Comparison of ENCODE assay signal across 8 mouse cellular contexts in the genomic region with DNA sequence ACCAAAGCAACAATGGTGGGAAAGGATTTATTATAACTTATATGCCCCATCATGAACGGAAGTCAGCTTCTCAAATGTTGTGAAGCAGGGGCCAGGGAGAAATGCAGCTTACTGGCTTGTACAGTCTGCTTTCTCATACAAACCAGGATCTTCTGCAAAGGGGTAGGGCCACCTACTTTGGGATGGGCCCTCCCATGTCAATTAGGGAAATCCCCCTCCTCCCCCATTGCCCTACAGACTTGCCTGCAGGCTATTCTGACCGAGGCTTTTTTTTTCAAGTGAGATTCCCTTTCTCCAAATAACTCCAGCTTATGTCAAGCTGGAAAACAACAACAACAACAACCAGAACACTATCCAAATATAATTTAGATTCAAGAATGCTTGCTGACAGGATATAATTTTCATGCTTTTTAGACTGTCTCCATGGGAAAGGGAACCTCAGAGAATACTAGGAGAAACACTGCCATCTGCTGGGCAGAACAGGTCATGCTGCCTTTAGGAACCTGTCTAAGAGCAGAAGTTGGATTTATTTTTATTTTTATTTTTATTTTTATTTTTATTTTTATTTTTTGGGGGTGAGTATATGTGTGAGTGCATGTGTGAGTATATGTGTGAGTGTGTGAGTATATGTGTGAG. TPM values are rescaled to one million over a fixed set of nuclear protein-coding genes. Genes with fewer than 3 reads are reported as not detected.
DNase-seq lines count a peak whose midpoint lies in the region; ATAC-seq and TF ChIP-seq lines count a peak whose summit lies in the region.

No protein-coding gene starts in this region.

- no peaks in the 10 kb centered on the region for H3K36me3 ChIP-seq in ES-Bruce4 (ENCODE audit: control insufficient read depth, insufficient read depth, low read length, poor library complexity, severe bottlenecking)
- H3K36me3 ChIP-seq in forebrain, postnatal 0 days (ENCODE audit: insufficient read depth): no peaks in the 10 kb centered on the region
- H3K36me3 ChIP-seq in liver, embryonic 16.5 days (ENCODE audit: control insufficient read depth, insufficient read depth): no peaks in the 10 kb centered on the region

- DNase-seq in B cell, adult 2 months: peak; percentile 76 to 80
- peak; percentile 58 to 77 for DNase-seq in cerebellum, adult 2 months
- peak; percentile 88 for DNase-seq in forebrain, postnatal 0 days
- DNase-seq in kidney, postnatal 25 days: peak; percentile 74 to 93
- peak; percentile 59 for DNase-seq in retina, postnatal 7 days (ENCODE audit: low read depth, low spot score)
- peak; percentile 68 for DNase-seq in urinary bladder, postnatal 25 days (ENCODE audit: low spot score)

- peak; percentile 14 for TF ChIP-seq CTCF in ES-Bruce4 (IDR thresholded peaks at IDR 0.05; ENCODE audit: low read depth, low read length)
- peak; percentile 56 for TF ChIP-seq CTCF in cerebellum, adult 2 months (IDR thresholded peaks at IDR 0.05; ENCODE audit: borderline replicate concordance, insufficient read depth, low read depth, low read length)
- TF ChIP-seq CTCF in forebrain, postnatal 0 days (IDR thresholded peaks at IDR 0.05; ENCODE audit: low read depth): peak; percentile 81

- H3K4me3 ChIP-seq in ES-Bruce4 (ENCODE audit: low read depth, low read length): no peak overlapping the region
- H3K4me3 ChIP-seq in cerebellum, adult 2 months (replicated peaks; ENCODE audit: insufficient read depth, low read depth, low read length): no peak overlapping the region
- H3K4me3 ChIP-seq in forebrain, postnatal 0 days (ENCODE audit: low read depth, low read length): no peak overlapping the region
- H3K4me3 ChIP-seq in liver, embryonic 16.5 days (ENCODE audit: low read depth, low read length): no peak overlapping the region

- H3K27ac ChIP-seq in ES-Bruce4 (ENCODE audit: insufficient read depth, low read length): peak overlapping the region; percentile 100
- H3K27ac ChIP-seq in cerebellum, adult 2 months (ENCODE audit: insufficient read depth, low read length): no peak overlapping the region
- H3K27ac ChIP-seq in forebrain, postnatal 0 days (ENCODE audit: low read depth, low read length): no peak overlapping the region
- H3K27ac ChIP-seq in liver, embryonic 16.5 days (ENCODE audit: low read length): peak overlapping the region; percentile 87; the same call in 1 of the 2 replicates

- peak; percentile 58 for ATAC-seq in forebrain, postnatal 0 days
- ATAC-seq in liver, embryonic 16.5 days (ENCODE audit: low read depth): no peak

- H3K4me2 ChIP-seq in forebrain, postnatal 0 days (ENCODE audit: low read depth): no peak overlapping the region
- H3K4me2 ChIP-seq in liver, embryonic 16.5 days (ENCODE audit: low read depth, low read length): no peak overlapping the region

- H3K9ac ChIP-seq in ES-Bruce4 (ENCODE audit: low read depth, poor library complexity, severe bottlenecking): no peak overlapping the region
- H3K9ac ChIP-seq in forebrain, postnatal 0 days: no peak overlapping the region
- H3K9ac ChIP-seq in liver, embryonic 16.5 days (ENCODE audit: low read depth, low read length): no peak overlapping the region

- TF ChIP-seq POLR2A in ES-Bruce4 (IDR thresholded peaks at IDR 0.05; ENCODE audit: insufficient read depth, low read length): no peak
- TF ChIP-seq POLR2A in cerebellum, adult 2 months (IDR thresholded peaks at IDR 0.05; ENCODE audit: borderline replicate concordance, insufficient read depth, low read length): no peak

- H3K4me1 ChIP-seq in ES-Bruce4 (ENCODE audit: control insufficient read depth, insufficient read depth, low read length): peaks cover 8% of the 10 kb centered on the region
- no peaks in the 10 kb centered on the region for H3K4me1 ChIP-seq in cerebellum, adult 2 months (ENCODE audit: control insufficient read depth, insufficient read depth, low read length)
- H3K4me1 ChIP-seq in forebrain, postnatal 0 days (ENCODE audit: insufficient read depth): no peaks in the 10 kb centered on the region
- peaks cover 21% of the 10 kb centered on the region for H3K4me1 ChIP-seq in liver, embryonic 16.5 days (ENCODE audit: control insufficient read depth, low read depth, low read length)

- TF ChIP-seq EP300 in ES-Bruce4 (IDR thresholded peaks at IDR 0.05; ENCODE audit: insufficient read depth, low read depth, low read length): 0 out of 2 replicates have a peak, but pooled peaks have one; percentile 54

- no peaks in the 10 kb centered on the region for H3K27me3 ChIP-seq in ES-Bruce4 (ENCODE audit: control insufficient read depth, insufficient read depth, low read length, poor library complexity, severe bottlenecking)
- no peaks in the 10 kb centered on the region for H3K27me3 ChIP-seq in cerebellum, adult 2 months (ENCODE audit: control insufficient read depth, insufficient read depth, low read length)
- H3K27me3 ChIP-seq in forebrain, postnatal 0 days (ENCODE audit: insufficient read depth, low read length): no peaks in the 10 kb centered on the region
- peaks cover 4% of the 10 kb centered on the region; the same call in 1 of the 2 replicates for H3K27me3 ChIP-seq in liver, embryonic 16.5 days (ENCODE audit: control insufficient read depth, insufficient read depth, low read depth, low read length)

- H3K9me3 ChIP-seq in ES-Bruce4 (replicated peaks; ENCODE audit: control insufficient read depth, insufficient read depth, low read length, poor library complexity, severe bottlenecking): no peaks in the 10 kb centered on the region
- H3K9me3 ChIP-seq in forebrain, postnatal 0 days (ENCODE audit: low read length): no peaks in the 10 kb centered on the region
- H3K9me3 ChIP-seq in liver, embryonic 16.5 days (replicated peaks; ENCODE audit: control insufficient read depth, low read length): no peaks in the 10 kb centered on the region

- 49% methylated on average over 2 of the region's 2 CpGs for WGBS in cerebellum, adult 2 months
- whole genome bisulfite sequencing in forebrain, postnatal 0 days: 40% methylated on average over 2 of the region's 2 CpGs
- 48% methylated on average over 2 of the region's 2 CpGs for WGBS in liver, embryonic 16.5 days (ENCODE audit: insufficient replicate concordance)

RNA-seq across cellular contexts. Expression of a gene that starts 5.9 kb away (rescaled TPM):
- polyA plus RNA-seq in ES-Bruce4 (2011; ENCODE audit: insufficient read depth, insufficient read length, low read depth, missing spikeins): 24.3 and 30.9 TPM in 2 replicates
- 68.3 and 77.7 TPM in 2 replicates for polyA plus RNA-seq in cerebellum, adult 2 months (2012; rRNA removed)
- total RNA-seq in forebrain, postnatal 0 days (2014; rRNA removed): 1.00 and 2.1 TPM in 2 replicates
- 1.1 and 1.2 TPM in 2 replicates for polyA plus RNA-seq in forebrain, postnatal 0 days (2015; fragmentation: Nextera tagmentation; extraction: Ambion mirVana)
- polyA plus RNA-seq in liver, embryonic 16.5 days (2015; fragmentation: Nextera tagmentation; extraction: Ambion mirVana): 14.8 and 21.4 TPM in 2 replicates

RNA-seq across cellular contexts. Expression of a gene that starts 8.3 kb away (rescaled TPM):
- 133 and 137 TPM in 2 replicates for polyA plus RNA-seq in ES-Bruce4 (2011; ENCODE audit: insufficient read depth, insufficient read length, low read depth, missing spikeins)
- polyA plus RNA-seq in cerebellum, adult 2 months (2012; rRNA removed): 23.5 and 23.7 TPM in 2 replicates
- 6.3 and 9.9 TPM in 2 replicates for total RNA-seq in forebrain, postnatal 0 days (2014; rRNA removed)
- 4.7 and 5.6 TPM in 2 replicates for polyA plus RNA-seq in forebrain, postnatal 0 days (2015; fragmentation: Nextera tagmentation; extraction: Ambion mirVana)
- 5.5 and 7.3 TPM in 2 replicates for polyA plus RNA-seq in liver, embryonic 16.5 days (2015; fragmentation: Nextera tagmentation; extraction: Ambion mirVana)

RNA-seq across cellular contexts. Expression of a gene that starts 23.2 kb away (rescaled TPM):
- polyA plus RNA-seq in ES-Bruce4 (2011; ENCODE audit: insufficient read depth, insufficient read length, low read depth, missing spikeins): 21.8 and 21.9 TPM in 2 replicates
- 13.5 and 15.6 TPM in 2 replicates for polyA plus RNA-seq in cerebellum, adult 2 months (2012; rRNA removed)
- total RNA-seq in forebrain, postnatal 0 days (2014; rRNA removed): 20.7 and 20.8 TPM in 2 replicates
- polyA plus RNA-seq in forebrain, postnatal 0 days (2015; fragmentation: Nextera tagmentation; extraction: Ambion mirVana): 19.6 and 22.7 TPM in 2 replicates
- polyA plus RNA-seq in liver, embryonic 16.5 days (2015; fragmentation: Nextera tagmentation; extraction: Ambion mirVana): 28.0 and 30.8 TPM in 2 replicates

RNA-seq across cellular contexts. Expression of a gene that starts 37.3 kb away (rescaled TPM):
- polyA plus RNA-seq in ES-Bruce4 (2011; ENCODE audit: insufficient read depth, insufficient read length, low read depth, missing spikeins): 0.37 and 0.62 TPM in 2 replicates
- not detected in 2 replicates for polyA plus RNA-seq in cerebellum, adult 2 months (2012; rRNA removed)
- 0.05 TPM in 1 of 2 replicates, not detected in the other for total RNA-seq in forebrain, postnatal 0 days (2014; rRNA removed)
- not detected in 2 replicates for polyA plus RNA-seq in forebrain, postnatal 0 days (2015; fragmentation: Nextera tagmentation; extraction: Ambion mirVana)
- 0.05 TPM in 1 of 2 replicates, not detected in the other for polyA plus RNA-seq in liver, embryonic 16.5 days (2015; fragmentation: Nextera tagmentation; extraction: Ambion mirVana)

RNA-seq across cellular contexts. Expression of a gene that starts 43.5 kb away (rescaled TPM):
- polyA plus RNA-seq in ES-Bruce4 (2011; ENCODE audit: insufficient read depth, insufficient read length, low read depth, missing spikeins): 57.7 and 64.1 TPM in 2 replicates
- polyA plus RNA-seq in cerebellum, adult 2 months (2012; rRNA removed): 6.3 and 6.6 TPM in 2 replicates
- 9.3 and 11.7 TPM in 2 replicates for total RNA-seq in forebrain, postnatal 0 days (2014; rRNA removed)
- 7.7 and 9.9 TPM in 2 replicates for polyA plus RNA-seq in forebrain, postnatal 0 days (2015; fragmentation: Nextera tagmentation; extraction: Ambion mirVana)
- polyA plus RNA-seq in liver, embryonic 16.5 days (2015; fragmentation: Nextera tagmentation; extraction: Ambion mirVana): 23.5 and 23.6 TPM in 2 replicates

Comparison
In these comparisons a context has a peak if more than half of its experiments do, and no peak if none do; other contexts are left out.
1. H3K27ac ChIP-seq: peak in ES-Bruce4 (single experiment) and liver, embryonic 16.5 days (single experiment); none in cerebellum, adult 2 months (single experiment) and forebrain, postnatal 0 days (single experiment).
2. CTCF ChIP-seq: peak in every context shown above with its lines; median percentile 81 in forebrain, postnatal 0 days; 56 in cerebellum, adult 2 months; 14 in ES-Bruce4.
3. Peak in every context shown above with its lines, with median percentiles within 50 percentile points of each other: DNase-seq.